Mouse (Mus musculus) thymus, postnatal 10 days (tissue): ENCODE measurements around the gene Fars2.

Source experiments
- DNase-seq, 2 experiments: peaks; one replicate each; pipeline ENCODE4 v3.0.0; 2021; ENCODE audit warnings: low spot score in 2 of 2

Fars2 gene

GRCm38 (mm10) chr13:36510161-36510560, 392.9 kb downstream of the Fars2 start:
- DNase-seq = no peak

- no peak for DNase-seq
Observed at GRCm38 (mm10) chr13:36513126-36513525, 395.9 kb downstream of the Fars2 start.

- no peak for DNase-seq
Observed at GRCm38 (mm10) chr13:36518144-36518571, 400.9 kb downstream of the Fars2 start.

GRCm38 (mm10) chr13:36527761-36528160, 410.5 kb downstream of the Fars2 start:
- no peak for DNase-seq

DNA sequence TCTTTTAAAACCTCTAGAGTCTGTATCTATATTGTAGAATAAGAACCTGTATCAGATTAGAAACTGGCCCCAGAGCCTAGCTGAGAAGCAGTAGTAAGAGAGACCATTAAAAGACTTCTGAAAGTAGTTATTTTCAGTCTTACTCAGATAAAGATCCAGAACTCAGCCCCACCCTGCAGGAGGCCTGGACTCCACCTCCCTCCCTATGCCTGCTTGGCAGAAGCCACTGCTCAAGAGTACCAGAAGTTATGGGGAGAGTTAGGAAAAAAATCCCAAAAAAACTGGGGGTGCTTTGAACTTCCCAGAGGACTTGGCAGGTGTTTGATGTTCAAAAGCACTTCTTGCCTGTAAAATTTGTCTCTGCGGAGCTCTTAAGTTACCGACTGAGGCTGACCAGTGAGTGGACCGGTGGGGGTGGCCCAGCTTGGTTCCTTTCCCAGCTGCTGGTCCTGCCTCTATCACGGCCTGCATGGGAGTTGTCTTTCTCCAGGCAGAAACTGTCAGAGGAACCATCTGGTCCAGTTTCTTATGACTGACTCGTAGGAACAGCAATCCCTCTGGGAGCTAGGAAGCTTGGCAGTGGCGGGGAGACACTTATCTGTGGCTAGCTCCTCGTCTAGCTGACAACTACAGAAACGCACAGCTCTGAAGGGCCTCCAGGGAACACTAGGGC, 411.1 kb downstream of the Fars2 start:
- no peak for DNase-seq

DNA sequence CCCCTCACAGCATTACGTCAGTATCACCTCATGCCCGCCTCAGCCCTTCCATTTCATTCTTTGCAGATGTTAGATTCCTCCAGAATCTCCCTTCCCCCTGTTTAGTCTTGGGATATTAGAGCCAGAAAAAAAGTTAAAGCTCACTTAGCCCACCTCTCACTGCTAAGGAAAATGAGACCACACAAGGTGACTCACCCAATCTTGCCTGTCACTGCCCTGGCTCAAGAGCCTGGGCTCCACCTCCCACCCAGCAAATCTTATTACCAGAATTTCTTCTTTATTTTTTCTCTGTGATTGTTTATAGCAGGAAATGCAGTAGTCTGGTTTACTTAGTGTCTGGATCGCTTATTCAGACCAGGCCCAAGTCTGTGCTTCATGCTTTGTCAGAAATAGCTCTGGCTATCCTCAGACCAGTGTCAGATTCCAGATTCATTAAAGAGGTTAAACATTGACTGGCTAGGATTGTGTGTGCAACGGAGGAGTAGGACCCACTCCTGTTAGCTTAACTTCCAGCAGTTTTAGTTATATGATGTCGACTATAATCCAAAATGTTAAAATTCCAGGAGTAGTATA, 412.3 kb downstream of the Fars2 start:
- DNase-seq = no peak

GRCm38 (mm10) chr13:36530852-36531251, 413.6 kb downstream of the Fars2 start:
- no peak for DNase-seq

DNA sequence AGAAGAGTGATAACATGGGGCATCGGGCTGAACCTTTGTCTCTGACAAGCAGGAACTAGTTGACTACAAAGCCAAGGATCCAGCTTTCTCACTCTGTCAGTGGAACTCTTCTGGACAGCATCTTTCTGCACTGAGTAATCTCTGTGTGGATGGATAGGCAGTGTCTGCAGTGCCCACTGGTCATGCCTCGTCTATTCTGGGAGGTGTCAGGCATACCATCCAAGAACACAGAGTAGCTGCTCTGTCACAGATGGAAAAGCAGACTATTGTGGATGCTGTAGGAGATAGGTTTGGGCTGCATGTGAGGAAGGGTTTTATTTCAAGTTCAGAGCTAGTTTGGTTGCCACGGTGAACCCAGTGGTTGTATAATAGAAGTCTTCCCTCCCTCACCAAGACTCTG, 414.7 kb downstream of the Fars2 start:
- no peak for DNase-seq

GRCm38 (mm10) chr13:36533071-36533470, 415.9 kb downstream of the Fars2 start:
- DNase-seq = no peak

GRCm38 (mm10) chr13:36533518-36533917, 416.3 kb downstream of the Fars2 start:
- DNase-seq = no peak

- DNase-seq = no peak
Observed at GRCm38 (mm10) chr13:36533966-36534540, 416.8 kb downstream of the Fars2 start.

DNA sequence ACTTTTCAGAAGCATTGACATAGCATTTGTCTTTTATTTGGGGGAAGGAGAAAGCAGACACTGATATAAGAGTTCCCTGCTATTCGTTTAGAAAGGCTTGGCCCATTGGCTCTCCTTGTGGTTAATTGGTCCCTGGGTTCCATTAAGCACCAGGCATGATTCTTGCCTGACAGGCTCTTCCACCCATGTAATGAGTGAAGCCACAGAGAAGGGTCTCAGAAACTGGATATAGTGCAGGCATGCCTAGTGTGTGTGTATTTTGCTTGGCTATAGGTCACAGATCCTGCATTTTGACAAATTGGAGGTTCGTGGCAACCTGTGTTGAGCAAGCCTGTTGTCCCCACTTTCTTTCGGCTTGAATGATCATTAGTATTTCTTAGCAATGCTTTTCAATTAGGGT, 420.4 kb downstream of the Fars2 start:
- no peak for DNase-seq

- DNase-seq = no peak
Observed at GRCm38 (mm10) chr13:36538385-36538784, 421.2 kb downstream of the Fars2 start.

DNA sequence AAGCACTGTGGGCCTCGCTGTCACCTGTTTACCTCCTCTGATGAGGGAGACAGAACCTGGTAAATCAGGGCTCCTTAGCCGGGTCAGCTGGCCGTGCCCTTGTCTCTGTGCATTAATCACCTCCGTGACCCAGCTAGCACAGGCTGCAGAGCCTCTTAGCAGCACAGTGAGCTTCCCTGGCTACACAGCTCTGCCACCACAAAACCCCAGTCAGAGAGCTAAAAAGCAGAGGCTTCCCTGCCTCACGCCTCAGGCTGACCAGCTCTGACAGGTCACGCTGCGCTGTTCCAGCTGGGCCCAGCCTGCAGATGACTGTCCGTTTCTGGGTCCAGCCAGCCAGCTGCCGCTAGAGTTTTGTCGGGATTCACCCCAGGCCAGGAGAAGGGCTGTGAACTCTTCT, 423.0 kb downstream of the Fars2 start:
- no peak for DNase-seq

DNA sequence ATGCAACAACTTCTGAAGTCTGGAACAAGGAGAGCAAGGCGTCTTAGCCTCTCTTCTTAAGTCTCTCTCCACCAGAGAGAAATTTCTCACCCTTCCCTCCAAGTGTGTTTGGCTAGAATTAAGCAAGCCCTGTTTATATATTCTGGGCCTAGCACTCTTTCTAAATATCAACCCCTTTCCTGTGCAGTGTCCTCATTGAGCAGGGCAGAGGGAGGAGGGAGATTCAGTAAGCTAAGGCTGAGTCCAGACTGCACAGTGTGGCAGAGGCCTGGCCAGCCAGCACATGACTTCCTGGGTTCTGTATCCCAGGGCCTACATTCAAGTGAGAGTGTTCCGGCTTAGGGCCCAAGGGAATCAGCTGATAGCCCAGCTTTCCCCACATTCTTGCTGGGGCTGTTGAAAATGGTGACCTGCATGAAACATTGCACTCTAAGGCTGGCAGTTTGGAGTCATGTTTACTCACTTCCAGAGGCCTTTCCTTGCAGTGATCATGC, 424.1 kb downstream of the Fars2 start:
- DNase-seq = no peak

DNA sequence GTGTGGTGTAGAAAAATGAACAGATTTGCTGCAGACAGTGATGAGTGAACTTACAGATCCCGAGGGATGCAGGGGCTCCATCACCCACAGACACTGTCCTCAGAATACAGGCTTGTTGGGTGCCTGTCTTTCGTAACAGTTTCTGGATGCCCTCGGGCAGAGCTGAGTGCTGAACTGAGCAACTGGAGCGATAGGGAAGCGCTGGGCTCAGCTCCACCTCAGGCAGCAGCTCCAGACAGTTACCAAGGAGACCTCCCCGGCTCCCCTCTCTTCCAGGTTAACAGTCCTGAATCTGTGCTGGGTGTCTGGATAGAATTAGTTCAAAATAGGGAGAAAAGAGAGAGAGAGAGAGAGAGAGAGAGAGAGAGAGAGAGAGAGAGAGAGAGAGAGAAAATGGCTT, 433.5 kb downstream of the Fars2 start:
- DNase-seq = no peak

DNA sequence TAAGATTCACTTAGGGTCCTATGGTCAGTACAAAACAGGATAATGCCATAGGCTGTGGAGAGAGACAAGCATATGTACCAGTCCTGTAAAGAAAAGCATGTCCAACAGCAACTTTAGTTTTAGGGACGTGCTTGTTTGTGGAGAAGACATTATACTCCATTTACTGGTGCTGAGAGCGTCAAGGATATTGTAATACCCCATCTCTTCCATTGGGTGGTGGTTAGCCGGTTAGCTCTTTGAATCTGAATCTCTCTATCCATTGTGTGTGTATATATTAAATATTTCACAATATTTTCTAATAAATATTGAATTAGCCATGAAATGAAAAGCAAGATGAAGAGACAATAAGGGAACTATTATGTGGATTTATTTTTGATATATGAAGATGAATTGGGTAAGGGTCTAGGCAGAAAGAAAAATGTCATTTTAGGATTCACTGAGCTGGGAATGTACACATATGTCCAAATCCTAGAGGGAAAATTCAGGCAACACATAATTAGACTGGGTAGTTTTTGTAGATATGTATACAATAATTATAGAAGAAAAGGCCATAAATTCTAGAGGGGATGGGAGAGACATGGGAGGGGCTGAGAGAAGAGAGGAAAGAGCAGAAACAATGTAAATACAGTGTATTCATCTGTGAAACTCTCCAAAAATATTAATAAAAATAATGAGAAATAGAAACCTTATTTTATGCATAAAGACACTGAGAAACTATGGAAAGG, 435.5 kb downstream of the Fars2 start:
- DNase-seq = no peak

- DNase-seq = no peak
Observed at GRCm38 (mm10) chr13:36553247-36553642, 436.0 kb downstream of the Fars2 start.

GRCm38 (mm10) chr13:36554743-36555142, 437.5 kb downstream of the Fars2 start:
- no peak for DNase-seq

GRCm38 (mm10) chr13:36562447-36563441, 445.5 kb downstream of the Fars2 start:
- DNase-seq = no peak

DNA sequence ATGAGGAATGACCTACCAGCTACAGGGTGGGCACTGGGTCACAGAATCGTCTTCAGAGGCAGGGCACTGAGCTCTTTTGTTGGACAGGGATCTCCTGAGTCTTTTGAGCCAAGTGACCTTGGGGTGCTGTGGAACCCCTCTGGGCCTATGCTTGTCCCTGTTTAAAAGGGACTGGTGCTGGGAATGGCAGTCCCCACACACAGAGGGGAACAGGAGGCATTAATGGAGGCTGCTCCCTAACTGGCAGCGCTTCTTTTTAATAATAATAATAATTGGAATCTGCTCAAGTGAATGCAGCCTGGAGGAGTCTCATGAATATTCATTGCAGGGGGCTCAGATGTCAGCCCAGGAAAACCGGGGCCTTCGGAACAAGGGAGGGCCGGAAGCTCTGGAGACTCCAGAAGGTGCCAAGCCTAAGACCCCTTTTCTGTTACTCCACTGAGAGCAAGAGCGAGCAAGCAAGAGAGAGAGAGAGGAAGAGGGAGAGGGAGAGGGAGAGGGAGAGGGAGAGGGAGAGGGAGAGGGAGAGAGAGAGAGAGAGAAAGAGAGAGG, 447.6 kb downstream of the Fars2 start:
- no peak for DNase-seq
